Mouse (Mus musculus) heart, embryonic 11.5 days (tissue): ENCODE results near the gene Etfbkmt. TPM values are rescaled to one million over a fixed set of nuclear protein-coding genes. Genes with fewer than 3 reads are reported as not detected.
"Not testable (repeated sequence)": the region's sequence is repeated elsewhere in the genome, so short reads cannot be mapped to it uniquely, and the experiment has no call there.

Experiments
- ATAC-seq: fragments of 200-750 bp; cut with Nextera tagmentation; replicated peaks from 2 replicates; pipeline ENCODE4 v1.8.0; 2017; ENCODE audit warnings: moderate library complexity; ENCODE audit not compliant: insufficient number of reproducible peaks, low FRiP score, low TSS enrichment
- H3K27ac ChIP-seq: fragments of 300-500 bp; sonication (generic); 2 replicates; pipeline ENCODE4 v1.5.1; 2014; ENCODE audit warnings: mild to moderate bottlenecking, low read depth, low read length
- H3K27me3 ChIP-seq: fragments of 300-500 bp; sonication (generic); 2 replicates; pipeline ENCODE4 v1.6.1; 2014; ENCODE audit warnings: mild to moderate bottlenecking, low read length, mixed read lengths; ENCODE audit not compliant: control insufficient read depth, insufficient read depth
- H3K36me3 ChIP-seq: fragments of 300-500 bp; sonication (generic); 2 replicates; pipeline ENCODE4 v1.6.1; 2014; ENCODE audit warnings: mild to moderate bottlenecking, low read length, moderate library complexity, mixed read lengths; ENCODE audit not compliant: control insufficient read depth, insufficient read depth
- H3K4me1 ChIP-seq: fragments of 300-500 bp; sonication (generic); 2 replicates; pipeline ENCODE4 v1.6.1; 2014; ENCODE audit warnings: low read length; ENCODE audit not compliant: control insufficient read depth, insufficient read depth
- H3K4me2 ChIP-seq: fragments of 300-500 bp; sonication (generic); 2 replicates; pipeline ENCODE4 v1.6.1; 2014; ENCODE audit warnings: mild to moderate bottlenecking, moderate library complexity
- H3K4me3 ChIP-seq: fragments of 300-500 bp; sonication (generic); 2 replicates; pipeline ENCODE4 v1.5.1; 2014; ENCODE audit warnings: low read depth, low read length
- H3K9ac ChIP-seq: fragments of 300-500 bp; sonication (generic); 2 replicates; pipeline ENCODE4 v1.6.1; 2014; ENCODE audit warnings: mild to moderate bottlenecking, low read depth, low read length, moderate library complexity
- H3K9me3 ChIP-seq: fragments of 300-500 bp; sonication (generic); replicated peaks from 2 replicates; pipeline ENCODE4 v1.6.1; 2016; ENCODE audit warnings: low read length; ENCODE audit not compliant: control insufficient read depth
- WGBS: fragments of 180-500 bp; shearing (Covaris S2); extraction: QIAGEN DNeasy Blood & Tissue Kit; methylation state at CpG from one replicate; pipeline ENCODE4 v1.1.7; 2014; ENCODE audit not compliant: insufficient replicate concordance; 5-methylcytosine and 5-hydroxymethylcytosine counted together
- polyA plus RNA-seq: library from polyadenylated mRNA; unstranded; fragments of >200 nt; fragmentation: Nextera tagmentation; extraction: Ambion mirVana; gene quantifications from 2 replicates; pipeline ENCODE4 v1.2.1, GENCODE M21; 2014

Gene Etfbkmt
- polyA plus RNA-seq, 1 experiment from 2014 or later: 13.8 TPM

DNA sequence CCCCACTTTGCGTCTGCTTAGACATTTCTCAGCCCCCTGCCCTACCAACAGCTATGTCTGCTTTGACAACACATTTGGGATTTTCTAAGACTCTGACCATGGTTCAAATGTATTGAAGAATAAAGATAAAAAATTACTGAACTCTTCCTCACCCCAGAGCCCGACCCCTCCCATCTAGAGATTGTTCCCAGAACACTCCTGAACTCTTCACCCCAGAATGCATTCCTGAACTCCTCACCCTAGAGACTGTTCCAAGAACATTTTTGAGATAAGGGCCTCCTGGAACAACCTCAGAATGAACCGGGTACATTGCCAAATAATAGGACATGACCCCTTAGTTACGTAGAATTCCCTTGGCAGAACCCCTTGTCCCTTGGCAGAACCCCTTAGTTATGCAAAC, 27.4 kb downstream of the Etfbkmt start:
- H3K4me3 ChIP-seq, H3K4me1 ChIP-seq, H3K9me3 ChIP-seq, H3K27me3 ChIP-seq, H3K4me2 ChIP-seq, ATAC-seq, H3K27ac ChIP-seq, H3K9ac ChIP-seq: not testable (repeated sequence)
- 70% methylated on average over 2 of the region's 4 CpGs for WGBS
- peaks cover 16% of the 10 kb centered on the region for H3K36me3 ChIP-seq

DNA sequence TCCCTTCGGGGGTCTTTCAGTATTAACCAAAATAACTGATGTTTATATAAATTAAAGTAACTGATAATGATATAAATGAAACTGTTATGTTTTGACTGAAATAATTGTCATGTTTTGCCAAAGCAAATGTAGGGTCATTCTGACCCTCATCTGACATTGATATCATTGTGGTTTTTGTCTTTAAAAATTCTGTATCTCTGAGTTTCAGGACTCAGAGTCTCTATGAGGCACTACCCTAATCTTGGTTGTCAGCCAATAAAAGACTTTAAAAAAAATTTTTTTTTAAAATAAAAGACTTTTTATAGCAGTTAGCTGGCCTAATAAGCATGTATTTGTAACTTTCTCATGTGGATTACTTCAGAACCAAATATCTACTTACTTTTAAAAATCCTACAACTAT, 28.0 kb downstream of the Etfbkmt start:
- no peak for ATAC-seq
- Histone ChIP-seq H3K4me2 (no peak overlapping the region), H3K27me3 (no peaks in the 10 kb centered on the region), H3K9ac (no peak overlapping the region), H3K36me3 (peaks cover 14% of the 10 kb centered on the region), H3K27ac (no peak overlapping the region), H3K4me1 (no peaks in the 10 kb centered on the region), H3K4me3 (no peak overlapping the region), H3K9me3 (no peaks in the 10 kb centered on the region)
- WGBS: 87% methylated on average over 1 of the region's 1 CpGs

DNA sequence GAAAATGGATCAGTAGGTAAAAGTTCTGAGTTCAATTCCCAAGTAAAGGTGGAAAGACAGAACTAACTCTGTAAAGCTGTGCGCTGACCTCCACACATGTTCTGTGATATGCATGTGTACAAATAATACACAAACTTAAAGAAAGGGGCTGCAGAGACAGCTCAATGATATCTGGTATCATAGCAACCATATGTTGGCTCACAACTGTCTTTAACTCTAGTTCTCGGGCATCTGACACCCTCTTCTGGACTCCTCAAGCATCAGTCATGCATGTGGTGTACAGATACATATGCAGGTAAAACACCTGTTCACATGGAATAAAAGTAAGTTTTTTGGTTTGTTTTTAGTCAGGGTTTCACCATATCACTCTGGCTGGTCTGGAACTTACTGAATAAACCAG, 28.8 kb downstream of the Etfbkmt start:
- Histone ChIP-seq H3K27me3 (no peaks in the 10 kb centered on the region), H3K27ac (no peak overlapping the region), H3K4me3 (no peak overlapping the region), H3K4me1 (no peaks in the 10 kb centered on the region), H3K9me3 (no peaks in the 10 kb centered on the region), H3K9ac (no peak overlapping the region), H3K4me2 (no peak overlapping the region), H3K36me3 (peaks cover 14% of the 10 kb centered on the region)
- no peak for ATAC-seq
- WGBS: 84% methylated on average over 2 of the region's 2 CpGs

DNA sequence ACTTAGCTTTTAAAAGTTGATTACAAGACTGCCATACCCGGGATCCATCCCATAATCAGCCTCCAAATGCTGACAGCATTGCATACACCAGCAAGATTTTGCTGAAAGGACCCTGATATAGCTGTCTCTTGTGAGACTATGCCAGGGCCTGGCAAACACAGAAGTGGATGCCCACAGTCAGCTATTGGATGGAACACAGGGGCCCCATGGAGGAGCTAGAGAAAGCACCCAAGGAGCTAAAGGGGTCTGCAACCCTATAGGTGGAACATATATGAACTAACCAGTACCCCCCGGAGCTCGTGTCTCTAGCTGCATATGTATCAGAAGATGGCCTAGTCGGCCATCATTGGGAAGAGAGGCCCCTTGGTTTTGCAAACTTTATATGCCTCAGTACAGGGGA, 30.3 kb downstream of the Etfbkmt start:
- H3K36me3 ChIP-seq: peaks cover 14% of the 10 kb centered on the region
- 84% methylated on average over 4 of the region's 4 CpGs for WGBS
- H3K27ac ChIP-seq, H3K4me2 ChIP-seq, H3K9ac ChIP-seq, ATAC-seq, H3K4me3 ChIP-seq, H3K27me3 ChIP-seq, H3K4me1 ChIP-seq, H3K9me3 ChIP-seq: not testable (repeated sequence)

- Histone ChIP-seq H3K9me3 (no peaks in the 10 kb centered on the region; the same call in 1 of the 2 replicates), H3K9ac (no peak overlapping the region), H3K36me3 (peaks cover 16% of the 10 kb centered on the region), H3K27me3 (no peaks in the 10 kb centered on the region), H3K27ac (0 out of 2 replicates have a peak overlapping the region, but pooled peaks have one; percentile 0), H3K4me1 (no peaks in the 10 kb centered on the region), H3K4me2 (no peak overlapping the region), H3K4me3 (no peak overlapping the region)
- 44% methylated on average over 4 of the region's 4 CpGs for WGBS
- no peak for ATAC-seq
Observed at GRCm38 (mm10) chr6:149173831-149174625, 34.4 kb downstream of the Etfbkmt start.

- no peak overlapping the region for H3K4me3 ChIP-seq
- H3K9me3 ChIP-seq: no peaks in the 10 kb centered on the region; the same call in 1 of the 2 replicates
- WGBS: 76% methylated on average over 3 of the region's 3 CpGs
- no peaks in the 10 kb centered on the region for H3K27me3 ChIP-seq
- ATAC-seq: no peak
- H3K27ac ChIP-seq: no peak overlapping the region
- H3K4me2 ChIP-seq: no peak overlapping the region
- no peak overlapping the region for H3K9ac ChIP-seq
- peaks cover 22% of the 10 kb centered on the region for H3K36me3 ChIP-seq
- H3K4me1 ChIP-seq: no peaks in the 10 kb centered on the region
Observed at GRCm38 (mm10) chr6:149174932-149175570, 35.4 kb downstream of the Etfbkmt start.

DNA sequence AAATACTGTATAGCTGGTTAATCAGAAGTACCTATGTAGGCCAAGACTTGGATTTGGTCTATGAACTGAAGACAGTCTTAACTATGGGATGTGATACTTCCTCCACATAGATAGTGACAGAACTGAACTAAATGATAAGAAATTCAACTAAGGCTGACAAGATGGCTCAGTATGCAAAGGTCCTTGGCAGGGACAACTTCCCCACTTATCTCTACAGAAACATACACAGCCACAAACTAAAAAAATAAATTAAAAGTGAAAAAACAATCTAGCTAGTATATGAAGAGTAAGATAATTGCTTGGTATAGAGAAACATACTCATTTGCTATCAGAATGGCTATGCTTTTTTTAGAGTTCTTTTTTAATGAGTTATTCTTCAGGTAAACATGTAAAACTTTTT, 39.4 kb downstream of the Etfbkmt start:
- ATAC-seq: no peak

DNA sequence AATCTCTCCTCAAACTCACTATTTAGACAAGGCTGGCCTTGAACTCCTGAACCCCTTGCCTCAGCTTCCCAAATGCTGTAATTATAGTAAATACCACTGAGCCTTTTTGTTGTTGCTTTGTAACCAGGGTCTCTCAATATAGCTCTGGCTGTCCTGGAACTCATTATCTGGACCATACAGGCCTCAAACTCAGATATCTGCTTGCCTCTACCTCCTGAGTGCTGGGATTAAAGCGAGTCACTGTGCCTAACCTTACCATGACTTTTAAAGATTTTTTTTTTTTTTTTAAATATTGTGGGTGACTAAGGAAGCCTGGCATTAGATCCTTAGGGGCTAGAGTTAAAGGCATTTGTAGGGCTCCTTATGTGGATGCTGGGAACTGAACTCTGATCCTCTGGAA, 44.4 kb downstream of the Etfbkmt start:
- Histone ChIP-seq H3K36me3 (peaks cover 35% of the 10 kb centered on the region), H3K9ac (no peak overlapping the region), H3K4me3 (no peak overlapping the region), H3K27ac (no peak overlapping the region), H3K4me1 (peaks cover 5% of the 10 kb centered on the region), H3K27me3 (no peaks in the 10 kb centered on the region), H3K4me2 (no peak overlapping the region), H3K9me3 (peaks cover 7% of the 10 kb centered on the region)
- no peak for ATAC-seq
- WGBS: 78% methylated on average over 1 of the region's 1 CpGs

More for the DNA sequence above, 39.4 kb downstream of the Etfbkmt start:
- peaks cover 48% of the 10 kb centered on the region for H3K36me3 ChIP-seq
- H3K4me1 ChIP-seq: no peaks in the 10 kb centered on the region
- H3K27ac ChIP-seq: no peak overlapping the region
- H3K4me2 ChIP-seq: no peak overlapping the region
- no peak overlapping the region for H3K9ac ChIP-seq
- no peak overlapping the region for H3K4me3 ChIP-seq
- peaks cover 7% of the 10 kb centered on the region for H3K9me3 ChIP-seq
- H3K27me3 ChIP-seq: no peaks in the 10 kb centered on the region
